Mouse (Mus musculus): Measurements from ENCODE around the gene Pkdcc. TPM values are rescaled to one million over a fixed set of nuclear protein-coding genes. Genes with fewer than 3 reads are reported as not detected.
A peak's percentile ranks its signal among the peaks of the same experiment; 100 is the strongest.

Pkdcc gene
- 12.9 and 15.8 TPM in 2 replicates for polyA plus RNA-seq (2015; fragmentation: Nextera tagmentation; extraction: Ambion mirVana)

DNA sequence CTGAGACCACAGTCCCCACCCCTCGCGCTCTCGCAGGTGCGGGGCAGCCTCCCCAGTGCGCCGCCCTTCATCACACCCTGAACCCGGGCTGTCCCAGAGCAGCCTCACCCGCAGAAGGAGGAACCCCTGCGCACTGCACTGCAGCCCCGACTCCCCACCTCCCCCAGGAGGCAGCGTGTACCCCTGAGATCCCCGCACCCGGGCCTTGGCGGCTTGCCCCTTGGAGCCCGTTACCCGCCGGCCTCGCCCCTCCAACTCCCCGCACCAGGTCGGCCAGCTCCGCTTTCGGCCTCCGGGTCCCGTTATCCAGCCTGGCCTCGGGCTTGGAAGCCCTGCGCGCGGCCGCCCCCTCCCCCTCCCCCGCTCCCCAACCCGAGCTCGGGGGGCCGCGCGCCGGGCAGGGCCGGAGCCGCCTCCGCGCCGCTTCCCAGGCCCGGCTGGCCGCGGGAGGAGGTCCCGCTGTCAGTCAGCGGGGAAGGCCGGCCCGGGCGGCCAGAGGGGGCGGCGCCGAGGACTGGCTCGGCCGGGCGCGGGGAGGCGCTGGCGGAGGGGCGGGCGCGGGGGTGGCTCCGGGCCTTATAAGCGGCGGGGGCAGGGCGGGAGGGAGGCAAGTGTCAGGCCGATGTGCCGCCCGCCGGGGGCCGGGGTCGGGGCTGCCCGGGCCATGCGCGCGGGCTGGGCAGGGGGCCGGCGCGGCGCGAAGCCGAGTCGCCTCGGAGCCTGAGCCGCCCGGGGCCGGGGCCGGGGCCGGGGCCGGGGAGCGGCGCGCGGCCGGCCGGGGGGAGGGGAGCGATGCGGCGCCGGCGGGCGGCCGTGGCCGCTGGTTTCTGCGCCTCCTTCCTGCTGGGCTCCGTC lies at the start of gene Pkdcc:
Gene Pkdcc, plus strand, starts transcription at position 619 of the 855 bp plus-strand sequence.
- peak within 1 kb of the TSS; percentile 73 for H3K4me3 ChIP-seq
- H3K9ac ChIP-seq, result peak within 1 kb of the TSS; percentile 93
- H3K4me1 ChIP-seq, result peaks cover 57% of the 10 kb centered on the region
- peaks cover 92% of the 10 kb centered on the region for H3K27me3 ChIP-seq
- peak within 1 kb of the TSS; percentile 48 for H3K27ac ChIP-seq
- no peaks in the 10 kb centered on the region for H3K9me3 ChIP-seq
- H3K36me3 ChIP-seq, result no peaks in the 10 kb centered on the region
- under 1% methylated on average over 52 of the region's 105 CpGs for WGBS
- peak; percentile 86 for ATAC-seq (ENCODE audit: low FRiP score, low read depth)
- peak within 1 kb of the TSS; percentile 86 for H3K4me2 ChIP-seq (replicated peaks)

- Histone ChIP-seq H3K4me3 (no peak overlapping the region), H3K9me3 (peaks cover 4% of the 10 kb centered on the region; the same call in 1 of the 2 replicates), H3K27me3 (peaks cover 76% of the 10 kb centered on the region), H3K4me2 (replicated peaks) (0 out of 2 replicates have a peak overlapping the region, but pooled peaks have one; percentile 28), H3K27ac (no peak overlapping the region), H3K9ac (peak overlapping the region; percentile 19; the same call in 1 of the 2 replicates), H3K36me3 (no peaks in the 10 kb centered on the region), H3K4me1 (peaks cover 32% of the 10 kb centered on the region)
- WGBS, result 38% methylated on average over 5 of the region's 5 CpGs
- no peak for ATAC-seq (ENCODE audit: low FRiP score, low read depth)
Observed at GRCm38 (mm10) chr17:83166195-83166594, 48.9 kb upstream of the Pkdcc start.

DNA sequence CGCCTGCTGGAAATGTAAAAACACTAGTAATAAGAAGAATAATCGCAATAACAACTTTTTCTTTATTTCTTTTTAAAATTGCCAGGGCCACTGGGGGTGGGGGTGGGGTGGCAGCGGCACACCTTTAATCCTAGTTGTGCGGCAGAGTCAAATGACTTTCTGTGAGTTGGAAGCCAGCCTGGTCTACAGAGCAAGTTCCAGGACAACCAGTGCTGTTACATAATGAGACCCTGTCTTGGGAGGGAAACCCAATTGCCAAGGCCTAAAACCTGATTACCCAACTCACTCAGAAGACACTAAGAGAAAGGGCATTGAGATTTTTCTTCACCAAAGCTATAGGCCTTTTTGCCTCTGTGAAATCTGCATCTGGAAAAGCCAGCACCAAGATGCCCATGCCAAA lies 38.9 kb upstream of the Pkdcc start:
- Histone ChIP-seq H3K36me3 (no peaks in the 10 kb centered on the region), H3K27ac (no peak overlapping the region), H3K4me3 (no peak overlapping the region), H3K4me1 (peaks cover 45% of the 10 kb centered on the region), H3K27me3 (peaks cover 92% of the 10 kb centered on the region), H3K9me3 (peaks cover 9% of the 10 kb centered on the region), H3K9ac (no peak overlapping the region), H3K4me2 (replicated peaks) (no peak overlapping the region)
- WGBS, result 62% methylated on average over 4 of the region's 4 CpGs
- no peak for ATAC-seq (ENCODE audit: low FRiP score, low read depth)

DNA sequence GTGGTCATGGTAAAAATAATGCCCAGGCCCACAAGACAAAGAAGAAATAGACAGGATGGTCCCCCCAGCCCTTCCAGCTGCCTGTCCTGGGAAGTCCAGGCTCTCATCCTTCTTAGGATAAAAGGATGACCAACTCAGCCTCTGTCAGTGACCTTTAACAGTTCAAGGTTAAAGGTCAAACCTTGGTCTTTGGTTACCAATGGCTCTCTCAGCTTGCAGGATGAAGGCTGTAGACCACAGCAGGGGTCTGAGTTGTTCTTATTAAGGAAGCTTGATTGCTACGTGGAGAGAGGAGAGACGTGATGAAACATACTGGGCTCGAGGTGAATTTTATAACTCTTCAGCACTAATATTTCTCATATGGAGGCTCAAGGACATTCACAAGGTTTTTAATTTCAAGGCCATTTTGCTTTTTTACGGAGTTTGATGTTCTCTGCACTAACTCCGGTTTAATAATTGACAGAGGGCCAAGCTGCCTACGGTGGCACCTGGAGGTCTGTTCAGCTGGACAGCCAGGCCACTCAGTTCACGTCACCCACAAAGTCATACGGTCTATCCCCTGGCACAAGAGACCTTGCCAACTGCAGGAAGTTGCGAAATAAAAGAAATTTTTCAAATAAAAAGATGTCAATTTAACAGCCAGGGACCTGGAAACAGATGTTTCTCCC lies 36.5 kb upstream of the Pkdcc start:
- Histone ChIP-seq H3K9ac (no peak overlapping the region), H3K27ac (no peak overlapping the region), H3K4me2 (replicated peaks) (no peak overlapping the region), H3K27me3 (peaks cover 94% of the 10 kb centered on the region), H3K4me3 (no peak overlapping the region), H3K36me3 (no peaks in the 10 kb centered on the region), H3K9me3 (no peaks in the 10 kb centered on the region), H3K4me1 (peaks cover 50% of the 10 kb centered on the region)
- 7% methylated on average over 9 of the region's 9 CpGs for WGBS
- ATAC-seq (ENCODE audit: low FRiP score, low read depth), result peak; percentile 42; the same call in 1 of the 2 replicates

DNA sequence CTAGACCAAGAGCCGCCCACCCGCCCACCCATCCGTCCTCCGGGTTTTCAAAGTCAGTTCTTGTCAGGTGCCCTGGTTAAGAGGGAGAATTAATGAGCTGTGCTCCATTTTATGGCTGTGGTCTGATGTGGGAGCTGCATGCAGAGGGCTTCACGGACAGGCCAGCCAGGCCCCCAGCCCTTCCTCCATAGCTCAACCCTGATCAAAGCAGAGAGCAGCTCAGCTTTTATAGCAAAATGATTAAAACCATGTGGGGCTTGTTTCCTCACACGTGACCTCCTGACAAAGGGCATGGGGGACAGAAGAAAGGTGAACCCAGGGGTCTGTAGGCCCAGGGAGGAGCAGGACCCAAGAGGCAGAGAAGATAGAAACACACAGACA lies 36.0 kb upstream of the Pkdcc start:
- H3K9me3 ChIP-seq, result 0 out of 2 replicates have a peak, but pooled peaks cover 3% of the 10 kb centered on the region
- peaks cover 48% of the 10 kb centered on the region for H3K4me1 ChIP-seq
- no peak overlapping the region for H3K4me3 ChIP-seq
- ATAC-seq (ENCODE audit: low FRiP score, low read depth), result peak; percentile 64; the same call in 1 of the 2 replicates
- WGBS, result 10% methylated on average over 6 of the region's 6 CpGs
- H3K4me2 ChIP-seq (replicated peaks), result no peak overlapping the region
- no peak overlapping the region for H3K27ac ChIP-seq
- H3K9ac ChIP-seq, result no peak overlapping the region
- peaks cover 94% of the 10 kb centered on the region for H3K27me3 ChIP-seq
- H3K36me3 ChIP-seq, result no peaks in the 10 kb centered on the region

GRCm38 (mm10) chr17:83179569-83179968 lies 35.5 kb upstream of the Pkdcc start:
- Histone ChIP-seq H3K27me3 (peaks cover 94% of the 10 kb centered on the region), H3K36me3 (no peaks in the 10 kb centered on the region), H3K9ac (no peak overlapping the region), H3K27ac (no peak overlapping the region), H3K4me2 (replicated peaks) (no peak overlapping the region), H3K4me1 (peaks cover 48% of the 10 kb centered on the region), H3K9me3 (peaks cover 8% of the 10 kb centered on the region; the same call in 1 of the 2 replicates), H3K4me3 (no peak overlapping the region)
- WGBS, result 29% methylated on average over 4 of the region's 4 CpGs
- ATAC-seq (ENCODE audit: low FRiP score, low read depth), result no peak

DNA sequence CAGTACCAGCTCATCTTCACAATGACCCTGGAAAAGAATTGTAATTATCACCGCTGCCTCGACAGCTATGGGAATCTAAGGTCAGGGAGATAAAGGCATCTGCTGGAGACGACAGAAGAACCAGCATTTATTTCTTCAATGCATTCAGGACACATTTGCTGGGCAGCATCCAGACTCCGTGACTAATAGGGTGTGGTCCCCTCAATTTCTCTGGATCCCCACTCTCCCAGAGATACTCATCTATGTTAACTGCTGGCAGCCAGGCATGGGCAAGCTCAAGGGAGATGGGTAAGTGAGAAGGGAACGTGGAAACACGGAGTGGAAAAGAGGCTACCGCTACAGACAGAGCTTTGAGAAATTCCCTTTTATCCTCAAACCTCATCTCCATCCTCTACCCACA lies 34.0 kb upstream of the Pkdcc start:
- H3K4me2 ChIP-seq (replicated peaks), result no peak overlapping the region
- H3K4me1 ChIP-seq, result peaks cover 46% of the 10 kb centered on the region
- ATAC-seq (ENCODE audit: low FRiP score, low read depth), result no peak
- no peak overlapping the region for H3K9ac ChIP-seq
- H3K36me3 ChIP-seq, result no peaks in the 10 kb centered on the region
- H3K27ac ChIP-seq, result no peak overlapping the region
- 77% methylated on average over 7 of the region's 7 CpGs for WGBS
- peaks cover 94% of the 10 kb centered on the region for H3K27me3 ChIP-seq
- peaks cover 15% of the 10 kb centered on the region for H3K9me3 ChIP-seq
- no peak overlapping the region for H3K4me3 ChIP-seq

- Histone ChIP-seq H3K36me3 (no peaks in the 10 kb centered on the region), H3K4me1 (peaks cover 41% of the 10 kb centered on the region), H3K27me3 (peaks cover 95% of the 10 kb centered on the region), H3K4me2 (replicated peaks) (no peak overlapping the region), H3K9me3 (peaks cover 15% of the 10 kb centered on the region), H3K9ac (no peak overlapping the region), H3K4me3 (no peak overlapping the region), H3K27ac (no peak overlapping the region)
- no peak for ATAC-seq (ENCODE audit: low FRiP score, low read depth)
- WGBS, result 47% methylated on average over 7 of the region's 7 CpGs
Observed at GRCm38 (mm10) chr17:83181592-83181991, 33.5 kb upstream of the Pkdcc start.

- Histone ChIP-seq H3K27me3 (peaks cover 96% of the 10 kb centered on the region), H3K9me3 (peaks cover 15% of the 10 kb centered on the region), H3K4me3 (no peak overlapping the region), H3K27ac (no peak overlapping the region), H3K4me2 (replicated peaks) (no peak overlapping the region), H3K36me3 (no peaks in the 10 kb centered on the region), H3K4me1 (peaks cover 37% of the 10 kb centered on the region), H3K9ac (no peak overlapping the region)
- WGBS, result 56% methylated on average over 8 of the region's 8 CpGs
- ATAC-seq (ENCODE audit: low FRiP score, low read depth), result no peak
Observed at GRCm38 (mm10) chr17:83182061-83182664, 32.9 kb upstream of the Pkdcc start.

DNA sequence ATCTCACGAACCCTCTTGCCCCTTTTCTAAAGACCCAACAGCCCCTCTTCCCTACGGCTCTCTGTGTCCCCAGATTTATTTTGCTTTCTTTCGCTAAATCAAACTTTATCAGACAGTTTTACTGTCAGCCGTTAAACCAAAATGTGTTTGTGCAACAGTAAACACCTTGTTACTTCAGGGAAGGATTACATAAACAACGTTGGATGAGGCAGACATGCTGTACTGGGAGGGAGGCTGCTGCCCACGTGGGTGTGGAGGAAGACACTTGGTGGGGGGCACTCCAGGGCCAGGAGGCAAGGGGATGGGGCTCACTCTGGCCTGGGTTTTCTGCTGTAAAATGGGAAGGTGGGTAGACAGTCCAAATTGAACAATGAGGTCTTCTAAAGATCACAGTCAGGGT lies 32.3 kb upstream of the Pkdcc start:
- WGBS, result 29% methylated on average over 6 of the region's 6 CpGs
- Histone ChIP-seq H3K9me3 (peaks cover 15% of the 10 kb centered on the region), H3K4me3 (no peak overlapping the region), H3K4me2 (replicated peaks) (no peak overlapping the region), H3K36me3 (no peaks in the 10 kb centered on the region), H3K9ac (no peak overlapping the region), H3K27ac (no peak overlapping the region), H3K27me3 (peaks cover 96% of the 10 kb centered on the region), H3K4me1 (peaks cover 32% of the 10 kb centered on the region)
- ATAC-seq (ENCODE audit: low FRiP score, low read depth), result no peak

GRCm38 (mm10) chr17:83187751-83188565 lies 27.1 kb upstream of the Pkdcc start:
- no peak overlapping the region for H3K9ac ChIP-seq
- H3K27ac ChIP-seq, result no peak overlapping the region
- H3K4me2 ChIP-seq (replicated peaks), result no peak overlapping the region
- WGBS, result 54% methylated on average over 11 of the region's 11 CpGs
- peaks cover 97% of the 10 kb centered on the region for H3K27me3 ChIP-seq
- H3K4me3 ChIP-seq, result no peak overlapping the region
- no peaks in the 10 kb centered on the region for H3K4me1 ChIP-seq
- peaks cover 15% of the 10 kb centered on the region for H3K9me3 ChIP-seq
- H3K36me3 ChIP-seq, result no peaks in the 10 kb centered on the region
- no peak for ATAC-seq (ENCODE audit: low FRiP score, low read depth)
